Mouse (Mus musculus) urinary bladder, postnatal 36 days (tissue): ENCODE data around the gene Pik3c2b.
"Not testable (repeated sequence)": the region's sequence is repeated elsewhere in the genome, so short reads cannot be mapped to it uniquely, and the experiment has no call there.

Experiments used
- DNase-seq, 2 experiments: peaks; one replicate each; pipeline ENCODE4 v3.0.0; 2022; ENCODE audit warnings: low spot score in 2 of 2, mixed read lengths in 1 of 2

Pik3c2b gene

GRCm38 (mm10) chr1:133033316-133034090, 12.0 kb upstream of the Pik3c2b start:
- peak; percentile 60 to 66 for DNase-seq

GRCm38 (mm10) chr1:133034091-133034460, 11.4 kb upstream of the Pik3c2b start:
- DNase-seq = peak in 1 of 2 experiments; percentile 50

- DNase-seq = not testable (repeated sequence)
Observed at GRCm38 (mm10) chr1:133034682-133035081, 10.8 kb upstream of the Pik3c2b start.

- peak; percentile 29 to 49 for DNase-seq
Observed at GRCm38 (mm10) chr1:133039505-133039949, 5.9 kb upstream of the Pik3c2b start.

GRCm38 (mm10) chr1:133045861-133046440, 484 bp downstream of the Pik3c2b start:
- DNase-seq = peak; percentile 72 to 76

GRCm38 (mm10) chr1:133046441-133046931, 1.0 kb downstream of the Pik3c2b start:
- peak; percentile 28 to 43 for DNase-seq

- DNase-seq = no peak
Observed at GRCm38 (mm10) chr1:133047575-133047974, 2.1 kb downstream of the Pik3c2b start.

GRCm38 (mm10) chr1:133048690-133049089, 3.2 kb downstream of the Pik3c2b start:
- DNase-seq = no peak

- no peak for DNase-seq
Observed at GRCm38 (mm10) chr1:133050001-133050431, 4.5 kb downstream of the Pik3c2b start.

GRCm38 (mm10) chr1:133051829-133052228, 6.4 kb downstream of the Pik3c2b start:
- DNase-seq = no peak

- no peak for DNase-seq
Observed at GRCm38 (mm10) chr1:133053034-133053433, 7.6 kb downstream of the Pik3c2b start.

- DNase-seq = no peak
Observed at GRCm38 (mm10) chr1:133054326-133054725, 8.9 kb downstream of the Pik3c2b start.

- DNase-seq = no peak
Observed at GRCm38 (mm10) chr1:133057345-133058034, 12.0 kb downstream of the Pik3c2b start.

GRCm38 (mm10) chr1:133059592-133059991, 14.1 kb downstream of the Pik3c2b start:
- DNase-seq = no peak

GRCm38 (mm10) chr1:133060681-133061080, 15.2 kb downstream of the Pik3c2b start:
- no peak for DNase-seq

GRCm38 (mm10) chr1:133063164-133063563, 17.7 kb downstream of the Pik3c2b start:
- DNase-seq = no peak

GRCm38 (mm10) chr1:133068268-133068667, 22.8 kb downstream of the Pik3c2b start:
- DNase-seq = no peak

- DNase-seq = no peak
Observed at GRCm38 (mm10) chr1:133068669-133069274, 23.3 kb downstream of the Pik3c2b start.

- peak in 1 of 2 experiments; percentile 41 for DNase-seq
Observed at GRCm38 (mm10) chr1:133069275-133070120, 24.0 kb downstream of the Pik3c2b start.

- no peak for DNase-seq
Observed at GRCm38 (mm10) chr1:133070157-133070556, 24.7 kb downstream of the Pik3c2b start.
